Mouse (Mus musculus) layer of hippocampus, adult 2 months (tissue): ENCODE results near the gene Slc25a27. TPM values are rescaled to one million over a fixed set of nuclear protein-coding genes. Genes with fewer than 3 reads are reported as not detected.
A peak's percentile ranks its signal among the peaks of the same experiment; 100 is the strongest.

ENCODE experiments used
- DNase-seq, 2 experiments: peaks; one replicate each; pipeline ENCODE4 v3.0.0; 2022; ENCODE audit warnings: low spot score in 2 of 2
- H3K27ac ChIP-seq: fragments of 200-600 bp; 2 replicates; pipeline ENCODE4 v1.8.1; 2022
- H3K4me3 ChIP-seq: fragments of 200-600 bp; 2 replicates; pipeline ENCODE4 v1.8.1; 2022; ENCODE audit warnings: mild to moderate bottlenecking
- CTCF ChIP-seq: fragments of 200-600 bp; conservative IDR thresholded peaks from 2 replicates; pipeline ENCODE4 v1.8.1; 2022; ENCODE audit warnings: antibody characterized with exemption, mild to moderate bottlenecking, moderate library complexity
- total RNA-seq, 2 experiments: library from RNA; stranded (reverse); gene quantifications; 2 replicates each; pipeline ENCODE4 v1.2.3; 2021

Slc25a27 gene
- total RNA-seq, 2 experiments from 2014 or later, result 38.0 to 42.9 TPM

- TF ChIP-seq CTCF, result no peak
- H3K4me3 ChIP-seq, result no peak overlapping the region
- no peak overlapping the region for H3K27ac ChIP-seq
- peak in 1 of 2 experiments; percentile 32 for DNase-seq
Measured at GRCm38 (mm10) chr17:43592296-43593291, 74.4 kb downstream of the Slc25a27 start.

Other genes with a start within 250 kb of the Slc25a27 start
- not detected for gene Mep1a, start 164.4 kb downstream of the Slc25a27 start, total RNA-seq
- under 1 TPM; 0.37 to 0.38 TPM for gene Ankrd66, start 123.6 kb downstream of the Slc25a27 start, total RNA-seq
- 100 to 1,000 TPM; 106 to 116 TPM for gene Pla2g7, start 99.1 kb downstream of the Slc25a27 start, total RNA-seq
- gene Tdrd6, start 36.9 kb downstream of the Slc25a27 start, total RNA-seq, result 1 to 10 TPM in 1 of 2 experiments, under 1 TPM in 1; 0.36 to 1.0 TPM
- 1 to 10 TPM in 1 of 2 experiments, under 1 TPM in 1; 0.79 to 1.1 TPM for gene Cyp39a1, start 211 bp upstream of the Slc25a27 start, total RNA-seq
- gene Rcan2, start 134.1 kb upstream of the Slc25a27 start, total RNA-seq, result 10 to 100 TPM; 73.2 to 74.3 TPM